ENCODE assay signal across 11 mouse cellular contexts in the genomic region with DNA sequence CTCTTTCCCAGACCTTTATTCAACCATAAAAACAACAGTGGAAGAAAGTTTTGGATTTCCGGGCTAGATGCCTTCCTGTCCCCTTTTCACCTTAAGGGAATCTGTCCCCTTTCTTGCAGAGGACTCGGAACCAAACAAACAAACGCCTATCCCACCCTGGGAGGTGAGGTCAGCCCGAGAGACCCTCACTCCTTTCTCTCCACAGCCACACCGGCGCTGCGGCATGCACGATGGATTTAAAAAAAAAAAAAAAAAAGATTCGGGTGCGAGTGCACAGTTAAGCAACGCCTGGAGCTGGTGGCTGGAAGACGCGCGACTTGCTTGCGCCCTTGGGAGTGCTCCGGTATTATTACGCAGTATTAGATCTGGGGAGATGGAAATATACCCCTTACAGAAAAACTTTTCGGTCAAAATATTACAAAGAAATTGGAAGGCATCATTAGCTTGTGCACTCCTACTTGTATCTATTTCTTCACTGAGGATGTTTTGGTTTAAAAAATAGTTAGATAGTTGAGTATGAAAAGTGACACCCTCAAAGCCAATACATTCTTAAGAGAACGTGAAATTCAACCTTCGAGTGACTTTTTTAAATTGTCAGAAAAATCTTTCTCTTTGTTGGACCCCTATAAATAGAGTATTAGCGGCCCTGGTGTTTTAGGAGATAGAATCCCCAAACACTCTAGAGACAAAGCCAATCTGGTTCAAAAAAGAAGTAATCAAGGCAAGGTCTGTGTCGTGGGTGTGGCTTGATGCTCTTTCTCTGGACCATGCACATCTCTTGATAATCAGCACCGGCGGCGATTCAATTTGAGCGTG. TPM values are rescaled to one million over a fixed set of nuclear protein-coding genes. Genes with fewer than 3 reads are reported as not detected.
A peak's percentile ranks its signal among the peaks of the same experiment; 100 is the strongest.
DNase-seq lines count a peak whose midpoint lies in the region; ATAC-seq lines count a peak whose summit lies in the region.
"Had no signal": no experiment of that assay in that cellular context is flagged by ENCODE, and none has a peak within 500 bp of the region (broad histone marks: within the 10 kb centered on the region; RNA-seq: fewer than 3 reads in every experiment).

No protein-coding gene starts in this region.

- 0 out of 2 replicates have a peak, but pooled peaks have one; percentile 27 for ATAC-seq in heart, embryonic 11.5 days (replicated peaks; ENCODE audit: insufficient number of reproducible peaks, low FRiP score, low TSS enrichment)
- ATAC-seq in neural tube, embryonic 12.5 days (ENCODE audit: low FRiP score, low read depth), result no peak
- no peak for ATAC-seq in intestine, embryonic 15.5 days

- H3K4me1 ChIP-seq in heart, embryonic 11.5 days (ENCODE audit: control insufficient read depth, insufficient read depth, low read length), result peaks cover 11% of the 10 kb centered on the region
- peaks cover 12% of the 10 kb centered on the region for H3K4me1 ChIP-seq in neural tube, embryonic 12.5 days
- H3K4me1 ChIP-seq in intestine, embryonic 15.5 days (replicated peaks), result peaks cover 16% of the 10 kb centered on the region; the same call in 1 of the 2 replicates
- H3K4me1 ChIP-seq: liver, embryonic 15.5 days had no signal

- no peaks in the 10 kb centered on the region for H3K36me3 ChIP-seq in heart, embryonic 11.5 days (ENCODE audit: control insufficient read depth, insufficient read depth, low read length)
- H3K36me3 ChIP-seq in neural tube, embryonic 12.5 days, result no peaks in the 10 kb centered on the region
- no peaks in the 10 kb centered on the region for H3K36me3 ChIP-seq in intestine, embryonic 15.5 days
- H3K36me3 ChIP-seq: liver, embryonic 15.5 days had no signal

- no peaks in the 10 kb centered on the region for H3K9me3 ChIP-seq in heart, embryonic 11.5 days (replicated peaks; ENCODE audit: control insufficient read depth, low read length)
- no peaks in the 10 kb centered on the region for H3K9me3 ChIP-seq in neural tube, embryonic 12.5 days
- H3K9me3 ChIP-seq in intestine, embryonic 15.5 days, result no peaks in the 10 kb centered on the region
- H3K9me3 ChIP-seq: liver, embryonic 15.5 days had no signal

- peak overlapping the region; percentile 66 for H3K4me2 ChIP-seq in heart, embryonic 11.5 days
- peak overlapping the region; percentile 22; the same call in 1 of the 2 replicates for H3K4me2 ChIP-seq in neural tube, embryonic 12.5 days (replicated peaks)
- peak overlapping the region; percentile 41 for H3K4me2 ChIP-seq in intestine, embryonic 15.5 days (replicated peaks)

- no peak for DNase-seq in heart, adult 9 months (ENCODE audit: low spot score in 2 of 2)
- DNase-seq in neural tube, embryonic 10.5 days (ENCODE audit: extremely low spot score, low spot score), result no peak
- DNase-seq in thymus, postnatal 10 days (ENCODE audit: low spot score in 2 of 2), result no peak
- no peak for DNase-seq in ovary, postnatal 10 days (ENCODE audit: low spot score)
- no peak for DNase-seq in adrenal gland, postnatal 14 days
- DNase-seq: kidney, postnatal 25 days; thymus, postnatal 25 days had no signal

- no peak overlapping the region for H3K27ac ChIP-seq in heart, embryonic 11.5 days (ENCODE audit: low read depth, low read length)
- H3K27ac ChIP-seq in neural tube, embryonic 12.5 days, result no peak overlapping the region
- H3K27ac ChIP-seq in intestine, embryonic 15.5 days, result no peak overlapping the region
- H3K27ac ChIP-seq: liver, embryonic 15.5 days had no signal

- peaks cover 82% of the 10 kb centered on the region for H3K27me3 ChIP-seq in heart, embryonic 11.5 days (ENCODE audit: control insufficient read depth, insufficient read depth, low read length)
- H3K27me3 ChIP-seq in neural tube, embryonic 12.5 days (replicated peaks), result peaks cover 85% of the 10 kb centered on the region
- peaks cover 62% of the 10 kb centered on the region for H3K27me3 ChIP-seq in intestine, embryonic 15.5 days (replicated peaks)

- no peak overlapping the region for H3K9ac ChIP-seq in heart, embryonic 11.5 days (ENCODE audit: low read depth, low read length)
- H3K9ac ChIP-seq in neural tube, embryonic 12.5 days, result no peak overlapping the region
- no peak overlapping the region for H3K9ac ChIP-seq in intestine, embryonic 15.5 days
- H3K9ac ChIP-seq: liver, embryonic 15.5 days had no signal

- H3K4me3 ChIP-seq in heart, embryonic 11.5 days (ENCODE audit: low read depth, low read length), result peak overlapping the region; percentile 37
- H3K4me3 ChIP-seq in neural tube, embryonic 12.5 days, result no peak overlapping the region
- no peak overlapping the region for H3K4me3 ChIP-seq in intestine, embryonic 15.5 days (replicated peaks)
- H3K4me3 ChIP-seq: liver, embryonic 15.5 days had no signal

- 2% methylated on average over 26 of the region's 26 CpGs for WGBS in heart, embryonic 11.5 days (ENCODE audit: insufficient replicate concordance)
- WGBS in neural tube, embryonic 12.5 days, result under 1% methylated on average over 26 of the region's 26 CpGs
- 2% methylated on average over 26 of the region's 26 CpGs for WGBS in intestine, embryonic 15.5 days

RNA-seq across cellular contexts. Expression of a gene that starts 19.8 kb away (rescaled TPM):
- polyA plus RNA-seq in heart, embryonic 11.5 days (2014; fragmentation: Nextera tagmentation; extraction: Ambion mirVana), result 2.8 and 3.9 TPM in 2 replicates
- 20.7 and 21.0 TPM in 2 replicates for polyA plus RNA-seq in neural tube, embryonic 12.5 days (2016; fragmentation: Nextera tagmentation; extraction: Ambion mirVana)
- polyA plus RNA-seq in intestine, embryonic 15.5 days (2015; fragmentation: Nextera tagmentation; extraction: Ambion mirVana), result 3.3 and 3.9 TPM in 2 replicates
- total RNA-seq in adrenal gland, postnatal 14 days (2021), result 6.8 and 48.2 TPM in 2 replicates
